9 mouse cellular contexts compared by ENCODE assay signal in the genomic region with DNA sequence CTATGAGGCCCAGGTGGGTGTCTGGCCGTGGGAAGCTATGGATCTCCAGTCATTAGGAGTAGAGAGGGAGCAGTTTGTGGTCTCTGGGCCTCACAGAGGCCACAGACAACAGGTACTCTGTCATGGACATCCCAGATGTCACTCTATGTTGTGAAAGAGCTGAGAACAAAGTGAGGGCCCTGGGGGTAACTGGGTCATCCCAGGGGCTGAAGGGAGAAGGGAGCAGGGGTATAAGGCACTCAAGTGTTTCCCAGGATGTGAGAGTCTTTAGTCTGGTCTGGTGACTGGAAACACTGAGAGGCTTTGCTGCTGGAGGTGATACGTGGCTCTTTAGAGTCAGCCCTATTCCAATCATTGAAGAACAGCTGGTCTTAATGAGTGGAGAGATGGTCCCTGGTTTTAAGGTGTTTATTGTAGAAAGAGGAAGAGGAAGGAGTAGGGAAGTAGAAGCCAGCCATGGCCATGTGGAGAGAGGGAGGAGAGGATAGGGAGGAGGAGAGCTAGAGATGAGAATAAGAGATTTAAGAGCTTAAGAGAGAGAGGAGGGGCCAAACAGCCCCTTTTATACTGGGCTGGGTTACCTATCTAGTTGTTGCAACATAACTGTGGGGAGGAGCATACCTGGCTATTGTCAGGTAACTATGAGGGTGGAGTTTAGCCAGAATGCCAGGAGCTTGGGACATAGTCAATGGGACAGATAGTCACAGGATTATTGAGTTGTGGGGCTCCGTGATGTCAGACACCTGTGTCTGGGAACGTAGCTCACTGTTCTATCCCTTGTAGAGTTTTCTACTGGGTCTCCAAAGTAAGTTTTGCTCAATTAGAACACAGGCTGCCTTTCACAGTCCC. TPM values are rescaled to one million over a fixed set of nuclear protein-coding genes. Genes with fewer than 3 reads are reported as not detected.
A peak's percentile ranks its signal among the peaks of the same experiment; 100 is the strongest.
DNase-seq lines count a peak whose midpoint lies in the region; ATAC-seq and TF ChIP-seq lines count a peak whose summit lies in the region.
"Not testable (repeated sequence)": the region's sequence is repeated elsewhere in the genome, so short reads cannot be mapped to it uniquely, and the experiment has no call there.
"Had no signal": no experiment of that assay in that cellular context is flagged by ENCODE, and none has a peak within 500 bp of the region (broad histone marks: within the 10 kb centered on the region; RNA-seq: fewer than 3 reads in every experiment).

No protein-coding gene starts in this region.

- H3K9me3 ChIP-seq in embryonic facial prominence, embryonic 10.5 days: peaks cover 21% of the 10 kb centered on the region
- peaks cover 17% of the 10 kb centered on the region for H3K9me3 ChIP-seq in hindbrain, embryonic 15.5 days
- not testable (repeated sequence) for H3K9me3 ChIP-seq in lung, postnatal 0 days (ENCODE audit: low read length)

- H3K4me1 ChIP-seq in embryonic facial prominence, embryonic 10.5 days; hindbrain, embryonic 15.5 days (replicated peaks); lung, postnatal 0 days (ENCODE audit: insufficient read depth, low read depth, low read length): not testable (repeated sequence)

- H3K4me2 ChIP-seq in hindbrain, embryonic 15.5 days; lung, postnatal 0 days (replicated peaks; ENCODE audit: low read depth, low read length): not testable (repeated sequence)

- DNase-seq in R1 (ENCODE audit: low read depth, low spot score): peak; percentile 58
- peak; percentile 7 for DNase-seq in embryonic facial prominence, embryonic 10.5 days (ENCODE audit: low spot score)
- peak; percentile 96 for DNase-seq in heart, adult 11 months
- DNase-seq in left cerebral cortex, postnatal 14 days (ENCODE audit: low spot score in 2 of 2): peak; percentile 3 to 8
- DNase-seq in lung, postnatal 0 days (ENCODE audit: low spot score): peak; percentile 6
- DNase-seq in ovary, postnatal 36 days (ENCODE audit: low spot score): peak; percentile 12
- DNase-seq in urinary bladder, adult 2 months (ENCODE audit: low spot score): peak; percentile 34

- not testable (repeated sequence) for H3K9ac ChIP-seq in hindbrain, embryonic 15.5 days; lung, postnatal 0 days (replicated peaks; ENCODE audit: low read depth)

- H3K27me3 ChIP-seq in embryonic facial prominence, embryonic 10.5 days (replicated peaks; ENCODE audit: low read depth, poor library complexity, severe bottlenecking); hindbrain, embryonic 15.5 days; lung, postnatal 0 days (replicated peaks; ENCODE audit: insufficient read depth, low read length): not testable (repeated sequence)

- WGBS in embryonic facial prominence, embryonic 10.5 days: 72% methylated on average over 4 of the region's 4 CpGs
- WGBS in hindbrain, embryonic 15.5 days: 69% methylated on average over 4 of the region's 4 CpGs
- 53% methylated on average over 3 of the region's 4 CpGs for WGBS in lung, postnatal 0 days

- TF ChIP-seq CTCF in lung, postnatal 0 days (IDR thresholded peaks at IDR 0.05): not testable (repeated sequence)

- not testable (repeated sequence) for H3K27ac ChIP-seq in embryonic facial prominence, embryonic 10.5 days (replicated peaks); hindbrain, embryonic 15.5 days (replicated peaks); lung, postnatal 0 days (ENCODE audit: low read length)

- TF ChIP-seq EP300 in lung, postnatal 0 days (IDR thresholded peaks at IDR 0.05): not testable (repeated sequence)

- not testable (repeated sequence) for H3K36me3 ChIP-seq in embryonic facial prominence, embryonic 10.5 days (replicated peaks); hindbrain, embryonic 15.5 days; lung, postnatal 0 days (ENCODE audit: insufficient read depth, low read length)

- intact Hi-C loops in left cerebral cortex, postnatal 14 days (cut with DNase I): not testable (repeated sequence)

- not testable (repeated sequence) for H3K4me3 ChIP-seq in embryonic facial prominence, embryonic 10.5 days; hindbrain, embryonic 15.5 days; lung, postnatal 0 days (ENCODE audit: low read depth, low read length)

- ATAC-seq in hindbrain, embryonic 15.5 days (ENCODE audit: low FRiP score, low read depth): peak; percentile 73
- ATAC-seq in lung, postnatal 0 days: not testable (repeated sequence)

RNA-seq across cellular contexts. Expression of a gene that starts 17.0 kb away (rescaled TPM):
- 0.23 TPM in 1 of 2 replicates, not detected in the other for polyA plus RNA-seq in embryonic facial prominence, embryonic 10.5 days (2016; fragmentation: Nextera tagmentation; extraction: Ambion mirVana)
- not detected in 2 replicates for polyA plus RNA-seq in hindbrain, embryonic 15.5 days (2015; fragmentation: Nextera tagmentation; extraction: Ambion mirVana)
- total RNA-seq in left cerebral cortex, postnatal 14 days (2021): not detected
- polyA plus RNA-seq in lung, postnatal 0 days (2015; fragmentation: Nextera tagmentation; extraction: Ambion mirVana): not detected in 2 replicates
- 0.11 TPM in 1 of 2 replicates, not detected in the other for polyA plus RNA-seq in urinary bladder, adult 2 months (2012; rRNA removed)
- total RNA-seq: layer of hippocampus, postnatal 36 days had no signal

Comparison
In these comparisons a context has a peak if more than half of its experiments do, and no peak if none do; other contexts are left out.
1. DNase-seq: peak in every context shown above with its lines; median percentile 96 in heart, adult 11 months; 58 in R1; 34 in urinary bladder, adult 2 months; 12 in ovary, postnatal 36 days; 7 in embryonic facial prominence, embryonic 10.5 days; 6 in lung, postnatal 0 days; 6 in left cerebral cortex, postnatal 14 days.